Mouse (Mus musculus): Measurements from ENCODE around the gene Cacna2d4. TPM values are rescaled to one million over a fixed set of nuclear protein-coding genes. Genes with fewer than 3 reads are reported as not detected.
A peak's percentile ranks its signal among the peaks of the same experiment; 100 is the strongest.
"Not testable (repeated sequence)": the region's sequence is repeated elsewhere in the genome, so short reads cannot be mapped to it uniquely, and the experiment has no call there.

Gene Cacna2d4
- polyA plus RNA-seq, 1 experiment from 2014 or later, result not detected

GRCm38 (mm10) chr6:119198534-119199273 is 37.6 kb upstream of the Cacna2d4 start:
- H3K9ac ChIP-seq (ENCODE audit: low read length), result no peak overlapping the region
- whole genome bisulfite sequencing, result 41% methylated on average over 15 of the region's 15 CpGs
- no peaks in the 10 kb centered on the region for H3K9me3 ChIP-seq (ENCODE audit: control insufficient read depth, low read length)
- H3K4me2 ChIP-seq (ENCODE audit: low read depth, low read length), result no peak overlapping the region
- H3K36me3 ChIP-seq (ENCODE audit: control insufficient read depth, insufficient read depth, low read length), result no peaks in the 10 kb centered on the region
- H3K27ac ChIP-seq (ENCODE audit: low read length), result peak overlapping the region; percentile 39
- no peaks in the 10 kb centered on the region for H3K27me3 ChIP-seq (ENCODE audit: control insufficient read depth, insufficient read depth, low read depth, low read length)
- peaks cover 7% of the 10 kb centered on the region for H3K4me1 ChIP-seq (replicated peaks; ENCODE audit: control insufficient read depth, insufficient read depth, low read length)
- H3K4me3 ChIP-seq (ENCODE audit: low read length), result no peak overlapping the region
- ATAC-seq (ENCODE audit: low read depth), result peak; percentile 72

DNA sequence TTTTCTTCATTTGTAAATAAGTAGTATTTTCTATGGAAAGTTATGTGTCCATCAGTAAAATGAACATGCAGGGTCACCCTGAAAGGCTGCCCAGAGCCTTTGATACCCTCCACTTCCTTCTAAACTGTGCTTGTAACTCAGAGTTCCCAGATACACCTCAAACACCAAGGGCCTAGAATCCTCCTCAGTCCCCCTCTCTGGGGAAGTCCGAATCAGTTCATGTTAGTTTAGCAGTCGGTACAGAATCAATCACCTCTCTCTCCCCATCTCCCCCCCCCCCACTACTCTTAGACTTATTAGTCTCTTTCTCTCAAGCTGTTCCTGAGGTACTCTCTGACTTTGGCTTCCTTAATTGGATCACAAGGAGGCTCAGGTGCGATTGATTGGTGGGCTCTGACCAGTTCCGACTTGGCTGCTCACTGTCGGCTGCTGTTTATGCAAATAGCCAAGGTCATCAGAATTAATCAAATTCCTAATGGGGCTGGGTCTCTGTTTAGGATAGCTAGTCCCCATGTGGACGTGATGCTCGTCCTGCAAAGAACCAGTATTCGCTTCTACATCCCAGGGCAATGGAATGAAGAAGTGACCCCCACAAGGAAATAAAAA is 36.9 kb upstream of the Cacna2d4 start:
- Histone ChIP-seq H3K9me3 (ENCODE audit: control insufficient read depth, low read length) (no peaks in the 10 kb centered on the region), H3K4me3 (ENCODE audit: low read length) (no peak overlapping the region), H3K27ac (ENCODE audit: low read length) (peak overlapping the region; percentile 39; the same call in 1 of the 2 replicates), H3K27me3 (ENCODE audit: control insufficient read depth, insufficient read depth, low read depth, low read length) (no peaks in the 10 kb centered on the region), H3K36me3 (ENCODE audit: control insufficient read depth, insufficient read depth, low read length) (no peaks in the 10 kb centered on the region), H3K9ac (ENCODE audit: low read length) (no peak overlapping the region), H3K4me1 (replicated peaks; ENCODE audit: control insufficient read depth, insufficient read depth, low read length) (peaks cover 7% of the 10 kb centered on the region), H3K4me2 (ENCODE audit: low read depth, low read length) (no peak overlapping the region)
- ATAC-seq (ENCODE audit: low read depth), result no peak
- 52% methylated on average over 8 of the region's 8 CpGs for WGBS

DNA sequence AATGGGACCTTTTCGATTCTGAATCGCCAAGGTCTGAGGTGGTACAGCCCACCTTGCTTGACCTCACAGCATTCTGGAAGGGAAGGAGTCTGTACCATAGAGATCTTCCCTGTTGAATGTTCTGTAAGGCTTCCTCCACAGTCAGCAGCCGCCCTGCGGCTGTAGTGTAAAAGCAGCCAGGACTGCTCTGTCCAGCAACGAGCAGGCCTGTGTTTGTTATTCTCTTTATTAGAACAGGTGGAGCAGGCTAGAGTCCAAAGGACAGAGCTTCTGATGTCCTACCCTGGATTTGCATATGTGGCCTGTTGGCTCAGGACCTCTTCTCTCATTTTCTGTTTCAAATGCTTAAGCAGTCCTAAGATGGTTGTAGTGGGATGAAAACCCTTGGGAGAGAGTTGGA is 36.0 kb upstream of the Cacna2d4 start:
- Histone ChIP-seq H3K27ac (ENCODE audit: low read length) (no peak overlapping the region), H3K36me3 (ENCODE audit: control insufficient read depth, insufficient read depth, low read length) (no peaks in the 10 kb centered on the region), H3K4me3 (ENCODE audit: low read length) (no peak overlapping the region), H3K9ac (ENCODE audit: low read length) (no peak overlapping the region), H3K4me1 (replicated peaks; ENCODE audit: control insufficient read depth, insufficient read depth, low read length) (peaks cover 7% of the 10 kb centered on the region), H3K27me3 (ENCODE audit: control insufficient read depth, insufficient read depth, low read depth, low read length) (no peaks in the 10 kb centered on the region), H3K9me3 (ENCODE audit: control insufficient read depth, low read length) (no peaks in the 10 kb centered on the region), H3K4me2 (ENCODE audit: low read depth, low read length) (no peak overlapping the region)
- 72% methylated on average over 5 of the region's 5 CpGs for WGBS
- ATAC-seq (ENCODE audit: low read depth), result no peak

GRCm38 (mm10) chr6:119201575-119201974 is 34.8 kb upstream of the Cacna2d4 start:
- H3K9ac ChIP-seq (ENCODE audit: low read length), result no peak overlapping the region
- no peak overlapping the region for H3K27ac ChIP-seq (ENCODE audit: low read length)
- peaks cover 7% of the 10 kb centered on the region for H3K4me1 ChIP-seq (replicated peaks; ENCODE audit: control insufficient read depth, insufficient read depth, low read length)
- H3K36me3 ChIP-seq (ENCODE audit: control insufficient read depth, insufficient read depth, low read length), result no peaks in the 10 kb centered on the region
- H3K27me3 ChIP-seq (ENCODE audit: control insufficient read depth, insufficient read depth, low read depth, low read length), result no peaks in the 10 kb centered on the region
- no peaks in the 10 kb centered on the region for H3K9me3 ChIP-seq (ENCODE audit: control insufficient read depth, low read length)
- H3K4me3 ChIP-seq (ENCODE audit: low read length), result no peak overlapping the region
- 82% methylated on average over 4 of the region's 4 CpGs for WGBS
- H3K4me2 ChIP-seq (ENCODE audit: low read depth, low read length), result no peak overlapping the region
- ATAC-seq (ENCODE audit: low read depth), result no peak

DNA sequence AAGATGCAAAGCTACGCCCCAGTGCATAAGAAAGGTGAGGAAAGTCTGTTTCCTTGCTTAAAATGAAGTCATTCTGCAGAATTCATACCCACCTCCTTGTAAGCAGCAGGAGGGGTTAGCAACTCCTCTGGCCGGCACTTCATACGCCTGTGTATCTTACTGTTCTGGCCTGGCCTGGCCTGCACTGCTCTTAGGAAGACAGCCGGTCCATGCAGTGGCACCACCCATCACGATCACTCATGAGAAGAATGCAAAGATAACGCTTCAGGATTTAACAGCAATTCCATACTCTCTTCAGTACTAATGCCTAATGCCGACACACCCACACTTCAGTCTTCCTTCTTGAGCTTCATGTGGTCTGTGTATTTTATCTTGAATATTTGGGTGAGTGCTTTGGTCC is 32.0 kb upstream of the Cacna2d4 start:
- H3K9ac ChIP-seq (ENCODE audit: low read length), result no peak overlapping the region
- no peak overlapping the region for H3K4me3 ChIP-seq (ENCODE audit: low read length)
- 58% methylated on average over 7 of the region's 7 CpGs for WGBS
- H3K4me1 ChIP-seq (replicated peaks; ENCODE audit: control insufficient read depth, insufficient read depth, low read length), result peaks cover under 1% of the 10 kb centered on the region; the same call in 1 of the 2 replicates
- no peaks in the 10 kb centered on the region for H3K36me3 ChIP-seq (ENCODE audit: control insufficient read depth, insufficient read depth, low read length)
- no peak overlapping the region for H3K27ac ChIP-seq (ENCODE audit: low read length)
- H3K4me2 ChIP-seq (ENCODE audit: low read depth, low read length), result no peak overlapping the region
- ATAC-seq (ENCODE audit: low read depth), result 0 out of 2 replicates have a peak, but pooled peaks have one; percentile 31
- H3K9me3 ChIP-seq (ENCODE audit: control insufficient read depth, low read length), result no peaks in the 10 kb centered on the region
- H3K27me3 ChIP-seq (ENCODE audit: control insufficient read depth, insufficient read depth, low read depth, low read length), result no peaks in the 10 kb centered on the region

DNA sequence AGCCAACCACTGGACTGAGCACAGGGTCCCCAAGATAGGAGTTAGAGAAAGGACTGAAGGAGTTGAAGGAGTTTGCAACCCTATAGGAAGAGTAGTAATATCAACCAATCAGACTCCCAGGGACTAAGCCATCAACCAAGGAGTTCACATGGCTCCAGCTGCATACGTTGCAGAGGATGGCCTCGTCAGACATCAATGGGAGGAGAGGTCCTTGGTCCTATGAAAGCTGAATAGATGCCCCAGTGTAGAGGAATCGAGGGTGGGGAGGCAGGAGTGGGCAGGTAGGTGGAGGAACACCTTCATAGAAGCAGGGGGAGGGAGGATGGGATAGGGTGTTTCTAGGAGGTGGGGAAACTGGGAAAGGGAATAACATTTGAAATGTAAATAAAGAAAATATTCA is 31.4 kb upstream of the Cacna2d4 start:
- H3K4me3 ChIP-seq (ENCODE audit: low read length), result no peak overlapping the region
- no peak overlapping the region for H3K4me2 ChIP-seq (ENCODE audit: low read depth, low read length)
- no peak overlapping the region for H3K27ac ChIP-seq (ENCODE audit: low read length)
- H3K27me3 ChIP-seq (ENCODE audit: control insufficient read depth, insufficient read depth, low read depth, low read length), result no peaks in the 10 kb centered on the region
- H3K9ac ChIP-seq (ENCODE audit: low read length), result no peak overlapping the region
- H3K4me1 ChIP-seq (replicated peaks; ENCODE audit: control insufficient read depth, insufficient read depth, low read length), result no peaks in the 10 kb centered on the region
- 66% methylated on average over 3 of the region's 3 CpGs for WGBS
- no peaks in the 10 kb centered on the region for H3K36me3 ChIP-seq (ENCODE audit: control insufficient read depth, insufficient read depth, low read length)
- H3K9me3 ChIP-seq (ENCODE audit: control insufficient read depth, low read length), result no peaks in the 10 kb centered on the region
- no peak for ATAC-seq (ENCODE audit: low read depth)

DNA sequence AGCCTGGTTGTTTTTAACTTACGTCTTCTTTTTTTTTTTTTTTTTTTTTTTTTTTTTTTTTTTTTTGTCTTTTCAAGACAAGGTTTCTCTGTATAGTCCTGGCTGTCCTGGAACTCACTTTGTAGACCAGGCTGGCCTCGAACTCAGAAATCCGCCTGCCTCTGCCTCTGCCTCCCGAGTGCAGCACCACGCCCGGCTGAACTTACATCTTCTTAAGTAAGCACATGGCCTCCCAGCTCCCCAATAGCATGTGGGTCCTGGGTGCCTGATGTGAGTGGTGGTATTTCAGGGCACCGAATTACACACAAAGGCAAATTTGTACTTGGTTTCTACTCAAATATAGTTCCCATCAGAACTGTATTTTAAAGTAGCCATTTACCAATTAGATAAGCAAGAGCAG is 30.3 kb upstream of the Cacna2d4 start:
- H3K9ac ChIP-seq (ENCODE audit: low read length); H3K36me3 ChIP-seq (ENCODE audit: control insufficient read depth, insufficient read depth, low read length); H3K4me1 ChIP-seq (replicated peaks; ENCODE audit: control insufficient read depth, insufficient read depth, low read length); H3K4me3 ChIP-seq (ENCODE audit: low read length); H3K4me2 ChIP-seq (ENCODE audit: low read depth, low read length); H3K27me3 ChIP-seq (ENCODE audit: control insufficient read depth, insufficient read depth, low read depth, low read length); ATAC-seq (ENCODE audit: low read depth); H3K9me3 ChIP-seq (ENCODE audit: control insufficient read depth, low read length); H3K27ac ChIP-seq (ENCODE audit: low read length): not testable (repeated sequence)
- WGBS, result 87% methylated on average over 7 of the region's 7 CpGs

GRCm38 (mm10) chr6:119213375-119213774 is 23.0 kb upstream of the Cacna2d4 start:
- no peak overlapping the region for H3K9ac ChIP-seq (ENCODE audit: low read length)
- no peak overlapping the region for H3K4me2 ChIP-seq (ENCODE audit: low read depth, low read length)
- WGBS, result 79% methylated on average over 5 of the region's 5 CpGs
- H3K27me3 ChIP-seq (ENCODE audit: control insufficient read depth, insufficient read depth, low read depth, low read length), result no peaks in the 10 kb centered on the region
- H3K4me3 ChIP-seq (ENCODE audit: low read length), result no peak overlapping the region
- H3K4me1 ChIP-seq (replicated peaks; ENCODE audit: control insufficient read depth, insufficient read depth, low read length), result no peaks in the 10 kb centered on the region
- peaks cover 4% of the 10 kb centered on the region; the same call in 1 of the 2 replicates for H3K36me3 ChIP-seq (ENCODE audit: control insufficient read depth, insufficient read depth, low read length)
- H3K9me3 ChIP-seq (ENCODE audit: control insufficient read depth, low read length), result no peaks in the 10 kb centered on the region
- H3K27ac ChIP-seq (ENCODE audit: low read length), result no peak overlapping the region
- ATAC-seq (ENCODE audit: low read depth), result no peak

- Histone ChIP-seq H3K4me3 (ENCODE audit: low read length) (no peak overlapping the region), H3K4me1 (replicated peaks; ENCODE audit: control insufficient read depth, insufficient read depth, low read length) (no peaks in the 10 kb centered on the region), H3K27ac (ENCODE audit: low read length) (no peak overlapping the region), H3K4me2 (ENCODE audit: low read depth, low read length) (no peak overlapping the region), H3K9me3 (ENCODE audit: control insufficient read depth, low read length) (no peaks in the 10 kb centered on the region), H3K9ac (ENCODE audit: low read length) (no peak overlapping the region), H3K36me3 (ENCODE audit: control insufficient read depth, insufficient read depth, low read length) (peaks cover 4% of the 10 kb centered on the region; the same call in 1 of the 2 replicates), H3K27me3 (ENCODE audit: control insufficient read depth, insufficient read depth, low read depth, low read length) (no peaks in the 10 kb centered on the region)
- ATAC-seq (ENCODE audit: low read depth), result no peak
- 73% methylated on average over 6 of the region's 6 CpGs for WGBS
These were observed 22.1 kb upstream of the Cacna2d4 start for GRCm38 (mm10) chr6:119214190-119214589.

Data from lung, embryonic 16.5 days (tissue).